Mouse (Mus musculus): ENCODE results near the gene CN725425. TPM values are rescaled to one million over a fixed set of nuclear protein-coding genes. Genes with fewer than 3 reads are reported as not detected.

The CN725425 gene
- polyA plus RNA-seq, 1 experiment from 2014 or later, result not detected

DNA sequence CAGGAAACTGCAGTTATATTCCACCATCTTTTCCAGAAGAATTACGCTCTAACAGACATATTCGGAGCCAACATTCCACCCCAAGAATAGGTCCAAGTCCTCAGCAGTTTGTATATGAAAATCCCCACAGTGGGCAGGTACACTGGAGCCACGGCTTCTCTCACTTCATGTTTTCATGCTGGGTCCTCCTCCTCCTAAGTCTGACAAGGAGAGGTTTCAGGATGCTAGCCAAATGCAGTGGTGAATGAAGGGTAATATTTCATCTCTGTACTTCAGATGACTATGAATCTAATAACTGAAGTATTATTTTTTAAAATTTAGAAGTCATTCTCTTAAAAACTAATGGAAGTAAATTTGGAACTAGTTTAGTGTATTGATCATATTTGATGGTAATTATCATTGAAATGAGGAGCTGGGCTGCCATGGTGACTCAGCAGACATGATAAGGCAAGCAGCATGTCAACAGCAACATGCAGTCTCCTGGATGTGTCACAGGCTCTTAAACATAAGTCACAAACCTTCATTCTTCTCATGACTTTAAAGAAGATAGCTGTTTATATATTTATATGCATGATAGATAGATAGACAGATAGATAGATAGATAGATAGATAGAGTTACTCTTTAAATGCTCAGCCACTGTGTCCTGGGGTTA lies 41.5 kb downstream of the CN725425 start:
- no peak overlapping the region for H3K4me3 ChIP-seq (replicated peaks)
- no peaks in the 10 kb centered on the region for H3K36me3 ChIP-seq
- H3K9me3 ChIP-seq, result no peaks in the 10 kb centered on the region
- WGBS, result 94% methylated on average over 3 of the region's 3 CpGs
- H3K4me1 ChIP-seq (replicated peaks), result no peaks in the 10 kb centered on the region
- H3K27me3 ChIP-seq, result no peaks in the 10 kb centered on the region
- H3K9ac ChIP-seq (replicated peaks), result no peak overlapping the region
- H3K27ac ChIP-seq, result no peak overlapping the region
- H3K4me2 ChIP-seq (replicated peaks), result no peak overlapping the region
- ATAC-seq, result no peak

- H3K27me3 ChIP-seq, result no peaks in the 10 kb centered on the region
- H3K4me3 ChIP-seq (replicated peaks), result no peak overlapping the region
- peaks cover 4% of the 10 kb centered on the region for H3K4me1 ChIP-seq (replicated peaks)
- H3K9ac ChIP-seq (replicated peaks), result no peak overlapping the region
- H3K36me3 ChIP-seq, result no peaks in the 10 kb centered on the region
- H3K27ac ChIP-seq, result no peak overlapping the region
- ATAC-seq, result peak; percentile 20; the same call in 1 of the 2 replicates
- no peaks in the 10 kb centered on the region for H3K9me3 ChIP-seq
- WGBS, result 65% methylated on average over 6 of the region's 6 CpGs
- H3K4me2 ChIP-seq (replicated peaks), result no peak overlapping the region
Observed at GRCm38 (mm10) chr15:91250815-91251214, 51.5 kb downstream of the CN725425 start.

GRCm38 (mm10) chr15:91251544-91252408 lies 52.5 kb downstream of the CN725425 start:
- Histone ChIP-seq H3K9me3 (no peaks in the 10 kb centered on the region), H3K27me3 (no peaks in the 10 kb centered on the region), H3K27ac (no peak overlapping the region), H3K36me3 (no peaks in the 10 kb centered on the region), H3K9ac (replicated peaks) (no peak overlapping the region), H3K4me3 (replicated peaks) (no peak overlapping the region), H3K4me2 (replicated peaks) (no peak overlapping the region), H3K4me1 (replicated peaks) (peaks cover 4% of the 10 kb centered on the region)
- 70% methylated on average over 9 of the region's 9 CpGs for WGBS
- ATAC-seq, result no peak

DNA sequence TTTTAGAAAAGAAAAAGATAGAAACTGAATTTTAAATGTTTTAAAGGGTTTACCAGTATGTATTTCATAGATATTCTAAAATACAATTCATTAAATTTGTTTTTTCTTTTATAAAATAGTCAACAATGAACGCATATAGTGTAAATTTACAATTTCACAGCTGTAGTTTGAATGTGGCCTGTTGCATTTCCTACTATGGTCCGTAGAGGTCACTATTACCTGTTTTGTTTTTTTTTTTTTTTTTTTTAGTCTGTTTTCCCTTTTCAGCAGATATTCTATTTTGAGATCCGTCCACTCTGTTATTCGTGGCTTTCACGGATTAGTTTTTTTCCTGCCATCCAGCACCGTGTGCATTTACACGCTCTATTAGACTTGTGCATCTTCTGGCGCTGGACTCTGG lies 53.7 kb downstream of the CN725425 start:
- ATAC-seq, result no peak
- Histone ChIP-seq H3K36me3 (no peaks in the 10 kb centered on the region), H3K9me3 (no peaks in the 10 kb centered on the region), H3K9ac (replicated peaks) (no peak overlapping the region), H3K4me1 (replicated peaks) (peaks cover 4% of the 10 kb centered on the region), H3K4me3 (replicated peaks) (no peak overlapping the region), H3K27ac (no peak overlapping the region), H3K4me2 (replicated peaks) (no peak overlapping the region), H3K27me3 (no peaks in the 10 kb centered on the region)
- 60% methylated on average over 8 of the region's 8 CpGs for WGBS

DNA sequence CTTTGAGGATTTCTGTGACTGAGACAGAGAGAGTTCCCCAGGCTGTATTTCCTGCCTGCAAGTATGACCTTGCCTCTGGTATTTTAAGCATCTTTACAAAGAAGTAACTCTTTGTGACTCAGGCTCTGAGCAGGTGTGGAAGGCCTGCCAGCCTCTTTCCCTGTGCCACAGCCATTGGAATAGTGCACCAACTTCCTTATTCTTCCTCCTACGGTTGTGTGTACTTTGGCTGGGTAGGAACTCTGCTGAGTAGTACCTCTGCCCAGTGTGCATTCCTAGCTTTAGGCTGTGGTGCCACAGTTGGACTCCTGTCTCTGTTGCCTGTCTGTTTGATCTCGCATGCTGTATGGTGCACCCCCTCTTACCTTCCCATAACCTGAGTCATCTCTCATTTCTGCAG lies 56.0 kb downstream of the CN725425 start:
- Histone ChIP-seq H3K27ac (no peak overlapping the region), H3K4me3 (replicated peaks) (no peak overlapping the region), H3K36me3 (no peaks in the 10 kb centered on the region), H3K27me3 (no peaks in the 10 kb centered on the region), H3K4me2 (replicated peaks) (no peak overlapping the region), H3K4me1 (replicated peaks) (peaks cover 4% of the 10 kb centered on the region), H3K9ac (replicated peaks) (no peak overlapping the region), H3K9me3 (no peaks in the 10 kb centered on the region)
- ATAC-seq, result no peak
- WGBS, result 92% methylated on average over 2 of the region's 2 CpGs

- no peak for ATAC-seq
- Histone ChIP-seq H3K27ac (no peak overlapping the region), H3K27me3 (no peaks in the 10 kb centered on the region), H3K36me3 (no peaks in the 10 kb centered on the region), H3K9ac (replicated peaks) (no peak overlapping the region), H3K4me1 (replicated peaks) (0 out of 2 replicates have a peak, but pooled peaks cover 3% of the 10 kb centered on the region), H3K9me3 (no peaks in the 10 kb centered on the region), H3K4me2 (replicated peaks) (no peak overlapping the region), H3K4me3 (replicated peaks) (no peak overlapping the region)
- 66% methylated on average over 11 of the region's 11 CpGs for WGBS
Observed at GRCm38 (mm10) chr15:91257140-91257539, 57.8 kb downstream of the CN725425 start.

- Histone ChIP-seq H3K9me3 (no peaks in the 10 kb centered on the region), H3K9ac (replicated peaks) (no peak overlapping the region), H3K27me3 (no peaks in the 10 kb centered on the region), H3K4me2 (replicated peaks) (no peak overlapping the region), H3K4me1 (replicated peaks) (0 out of 2 replicates have a peak, but pooled peaks cover 3% of the 10 kb centered on the region), H3K27ac (peak overlapping the region; percentile 25; the same call in 1 of the 2 replicates), H3K36me3 (no peaks in the 10 kb centered on the region), H3K4me3 (replicated peaks) (no peak overlapping the region)
- WGBS, result 77% methylated on average over 5 of the region's 5 CpGs
- ATAC-seq, result no peak
Observed at GRCm38 (mm10) chr15:91260578-91260977, 61.3 kb downstream of the CN725425 start.

- H3K9ac ChIP-seq (replicated peaks), result no peak overlapping the region
Observed at GRCm38 (mm10) chr15:91263926-91264325, 64.6 kb downstream of the CN725425 start.

GRCm38 (mm10) chr15:91268532-91268931 lies 69.2 kb downstream of the CN725425 start:
- Histone ChIP-seq H3K27me3 (no peaks in the 10 kb centered on the region), H3K4me1 (replicated peaks) (no peaks in the 10 kb centered on the region), H3K4me2 (replicated peaks) (no peak overlapping the region), H3K9ac (replicated peaks) (no peak overlapping the region), H3K27ac (no peak overlapping the region), H3K4me3 (replicated peaks) (no peak overlapping the region), H3K36me3 (no peaks in the 10 kb centered on the region), H3K9me3 (no peaks in the 10 kb centered on the region)
- ATAC-seq, result no peak
- WGBS, result 95% methylated on average over 4 of the region's 4 CpGs

More at GRCm38 (mm10) chr15:91263926-91264325, 64.6 kb downstream of the CN725425 start:
- no peak for ATAC-seq
- 77% methylated on average over 1 of the region's 1 CpGs for WGBS
- Histone ChIP-seq H3K4me1 (replicated peaks) (0 out of 2 replicates have a peak, but pooled peaks cover 3% of the 10 kb centered on the region), H3K27ac (no peak overlapping the region), H3K4me2 (replicated peaks) (no peak overlapping the region), H3K36me3 (no peaks in the 10 kb centered on the region), H3K9me3 (no peaks in the 10 kb centered on the region), H3K4me3 (replicated peaks) (no peak overlapping the region), H3K27me3 (no peaks in the 10 kb centered on the region)

- Histone ChIP-seq H3K4me2 (replicated peaks) (no peak overlapping the region), H3K4me1 (replicated peaks) (no peaks in the 10 kb centered on the region), H3K9me3 (no peaks in the 10 kb centered on the region), H3K27ac (no peak overlapping the region), H3K36me3 (no peaks in the 10 kb centered on the region), H3K27me3 (no peaks in the 10 kb centered on the region), H3K4me3 (replicated peaks) (no peak overlapping the region), H3K9ac (replicated peaks) (no peak overlapping the region)
- WGBS, result 77% methylated on average over 3 of the region's 3 CpGs
- ATAC-seq, result no peak
Observed at GRCm38 (mm10) chr15:91275961-91276360, 76.7 kb downstream of the CN725425 start.

DNA sequence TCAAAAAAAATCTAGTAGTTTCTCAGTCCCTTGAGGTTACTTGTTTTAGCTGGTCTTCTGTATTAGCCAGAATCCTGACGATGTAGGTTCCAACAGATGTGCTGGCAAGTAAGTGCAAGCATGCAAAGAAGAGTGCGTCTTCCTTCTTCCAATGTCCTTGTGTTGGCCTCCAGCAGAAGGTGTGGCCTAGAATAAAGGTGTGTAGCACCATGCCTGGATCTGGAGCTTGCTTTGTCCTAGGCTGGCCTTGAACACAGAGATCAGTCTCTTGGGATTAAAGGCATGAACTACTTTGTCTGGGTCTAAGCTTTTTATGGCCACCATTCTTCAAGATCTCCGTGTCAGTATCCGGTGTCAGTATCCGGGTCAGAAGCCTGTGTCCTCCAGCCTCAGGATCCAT lies 80.3 kb downstream of the CN725425 start:
- Histone ChIP-seq H3K27ac (no peak overlapping the region), H3K9ac (replicated peaks) (no peak overlapping the region), H3K4me1 (replicated peaks) (no peaks in the 10 kb centered on the region), H3K4me2 (replicated peaks) (no peak overlapping the region), H3K4me3 (replicated peaks) (no peak overlapping the region), H3K27me3 (no peaks in the 10 kb centered on the region), H3K36me3 (no peaks in the 10 kb centered on the region), H3K9me3 (no peaks in the 10 kb centered on the region)
- no peak for ATAC-seq
- WGBS, result 95% methylated on average over 5 of the region's 5 CpGs

GRCm38 (mm10) chr15:91281521-91281920 lies 82.2 kb downstream of the CN725425 start:
- Histone ChIP-seq H3K9ac (replicated peaks) (no peak overlapping the region), H3K27me3 (no peaks in the 10 kb centered on the region), H3K4me2 (replicated peaks) (no peak overlapping the region), H3K4me1 (replicated peaks) (no peaks in the 10 kb centered on the region), H3K27ac (no peak overlapping the region), H3K4me3 (replicated peaks) (no peak overlapping the region), H3K9me3 (no peaks in the 10 kb centered on the region), H3K36me3 (no peaks in the 10 kb centered on the region)
- 88% methylated on average over 5 of the region's 5 CpGs for WGBS
- no peak for ATAC-seq

Measured in midbrain, embryonic 13.5 days (tissue).